In the genomic region with DNA sequence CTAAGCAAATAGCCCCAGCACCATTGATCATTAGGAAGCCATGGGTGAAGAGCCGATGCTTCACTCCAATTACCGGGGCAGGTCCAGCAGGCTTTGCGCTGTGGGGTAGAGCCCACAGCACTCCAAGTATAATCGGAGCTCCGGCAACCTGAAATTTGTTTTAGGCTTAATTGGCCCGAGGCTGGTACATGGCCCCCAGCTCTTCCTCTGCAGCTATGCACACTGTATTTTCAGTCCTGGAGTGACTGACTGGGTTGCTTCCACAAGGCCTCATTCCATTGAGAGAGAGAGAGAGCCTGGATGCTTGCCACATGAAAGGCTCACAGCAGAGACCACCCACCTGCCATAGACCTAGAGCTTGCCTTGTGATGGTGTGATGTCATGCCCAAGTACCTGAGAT, we compare ENCODE assay signal across 13 mouse cellular contexts.
DNase-seq lines count a peak whose midpoint lies in the region; ATAC-seq and TF ChIP-seq lines count a peak whose summit lies in the region.
"Had no signal": no experiment of that assay in that cellular context is flagged by ENCODE, and none has a peak within 500 bp of the region (broad histone marks: within the 10 kb centered on the region; RNA-seq: fewer than 3 reads in every experiment).

No protein-coding gene starts in this region.

- H3K9ac ChIP-seq in lung, embryonic 14.5 days = no peak overlapping the region
- H3K9ac ChIP-seq in forebrain, embryonic 15.5 days (replicated peaks) = no peak overlapping the region
- H3K9ac ChIP-seq in heart, embryonic 12.5 days = no peak overlapping the region
- H3K9ac ChIP-seq: embryonic facial prominence, embryonic 12.5 days; liver, embryonic 15.5 days had no signal

- ATAC-seq in lung, embryonic 14.5 days (ENCODE audit: insufficient read depth) = no peak
- ATAC-seq in forebrain, embryonic 15.5 days (replicated peaks) = peak; percentile 69
- ATAC-seq in heart, embryonic 12.5 days (ENCODE audit: insufficient number of reproducible peaks, low FRiP score) = no peak
- ATAC-seq: Patski had no signal

- H3K4me1 ChIP-seq in lung, embryonic 14.5 days (ENCODE audit: insufficient read depth) = peaks cover 9% of the 10 kb centered on the region; the same call in 1 of the 2 replicates
- no peaks in the 10 kb centered on the region for H3K4me1 ChIP-seq in lung, adult 2 months (ENCODE audit: control insufficient read depth, insufficient read depth, low read length)
- peaks cover 17% of the 10 kb centered on the region for H3K4me1 ChIP-seq in forebrain, embryonic 15.5 days
- no peaks in the 10 kb centered on the region for H3K4me1 ChIP-seq in heart, embryonic 10.5 days
- H3K4me1 ChIP-seq in heart, embryonic 12.5 days (replicated peaks) = 0 out of 2 replicates have a peak, but pooled peaks cover 3% of the 10 kb centered on the region
- H3K4me1 ChIP-seq: liver, embryonic 15.5 days had no signal

- H3K27ac ChIP-seq in lung, embryonic 14.5 days (ENCODE audit: low read depth) = no peak overlapping the region
- H3K27ac ChIP-seq in forebrain, embryonic 15.5 days (replicated peaks) = no peak overlapping the region
- H3K27ac ChIP-seq in heart, embryonic 10.5 days = no peak overlapping the region
- no peak overlapping the region for H3K27ac ChIP-seq in heart, embryonic 12.5 days (ENCODE audit: poor library complexity, severe bottlenecking)
- H3K27ac ChIP-seq: embryonic facial prominence, embryonic 12.5 days; liver, embryonic 15.5 days had no signal

- no peaks in the 10 kb centered on the region for H3K9me3 ChIP-seq in lung, embryonic 14.5 days (ENCODE audit: low read depth, low read length)
- no peaks in the 10 kb centered on the region for H3K9me3 ChIP-seq in forebrain, embryonic 15.5 days
- H3K9me3 ChIP-seq in heart, embryonic 10.5 days = no peaks in the 10 kb centered on the region
- H3K9me3 ChIP-seq in heart, embryonic 12.5 days (replicated peaks) = peaks cover 6% of the 10 kb centered on the region; the same call in 1 of the 2 replicates
- H3K9me3 ChIP-seq: embryonic facial prominence, embryonic 12.5 days; liver, embryonic 15.5 days had no signal

- no peak overlapping the region for H3K4me3 ChIP-seq in lung, embryonic 14.5 days (ENCODE audit: low read depth, low read length)
- no peak overlapping the region for H3K4me3 ChIP-seq in lung, adult 2 months (replicated peaks; ENCODE audit: extremely low read depth, low read depth, low read length)
- no peak overlapping the region for H3K4me3 ChIP-seq in forebrain, embryonic 15.5 days
- no peak overlapping the region for H3K4me3 ChIP-seq in myocyte
- no peak overlapping the region for H3K4me3 ChIP-seq in heart, embryonic 10.5 days
- H3K4me3 ChIP-seq in heart, embryonic 12.5 days = no peak overlapping the region
- H3K4me3 ChIP-seq: embryonic facial prominence, embryonic 12.5 days; liver, embryonic 15.5 days had no signal

- H3K4me2 ChIP-seq in lung, embryonic 14.5 days = no peak overlapping the region
- H3K4me2 ChIP-seq in forebrain, embryonic 15.5 days (replicated peaks) = peak overlapping the region; percentile 29
- H3K4me2 ChIP-seq in myocyte (ENCODE audit: low read depth) = peak overlapping the region; percentile 77
- H3K4me2 ChIP-seq in heart, embryonic 12.5 days = no peak overlapping the region
- H3K4me2 ChIP-seq: embryonic facial prominence, embryonic 12.5 days; liver, embryonic 15.5 days had no signal

- no peak for TF ChIP-seq CTCF in lung, embryonic 14.5 days (IDR thresholded peaks at IDR 0.05; ENCODE audit: low read depth)
- no peak for TF ChIP-seq CTCF in lung, adult 2 months (IDR thresholded peaks at IDR 0.05; ENCODE audit: insufficient read depth, low read length)

- peak; percentile 13 for DNase-seq in embryo, embryonic 11 days
- no peak for DNase-seq in embryo, embryonic 10 days (ENCODE audit: low spot score)
- DNase-seq in lung, embryonic 14.5 days = peak; percentile 9
- no peak for DNase-seq in lung, adult 2 months
- no peak for DNase-seq in heart, embryonic 10.5 days (ENCODE audit: low spot score)
- DNase-seq: gastrocnemius, postnatal 36 days; thymus, postnatal 36 days had no signal

- no peaks in the 10 kb centered on the region for H3K79me2 ChIP-seq in myocyte (ENCODE audit: control insufficient read depth, insufficient read depth)

- H3K36me3 ChIP-seq in lung, embryonic 14.5 days (ENCODE audit: insufficient read depth) = no peaks in the 10 kb centered on the region
- no peaks in the 10 kb centered on the region for H3K36me3 ChIP-seq in forebrain, embryonic 15.5 days
- H3K36me3 ChIP-seq in myocyte (ENCODE audit: control insufficient read depth, insufficient read depth) = no peaks in the 10 kb centered on the region
- H3K36me3 ChIP-seq in heart, embryonic 10.5 days = no peaks in the 10 kb centered on the region
- no peaks in the 10 kb centered on the region for H3K36me3 ChIP-seq in heart, embryonic 12.5 days
- H3K36me3 ChIP-seq: embryonic facial prominence, embryonic 12.5 days; liver, embryonic 15.5 days had no signal

- H3K27me3 ChIP-seq in lung, embryonic 14.5 days (ENCODE audit: insufficient read depth, low read length) = no peaks in the 10 kb centered on the region
- H3K27me3 ChIP-seq in forebrain, embryonic 15.5 days = no peaks in the 10 kb centered on the region
- no peaks in the 10 kb centered on the region for H3K27me3 ChIP-seq in myocyte (ENCODE audit: control insufficient read depth, insufficient read depth, insufficient read length)
- H3K27me3 ChIP-seq in heart, embryonic 10.5 days (ENCODE audit: insufficient read depth, poor library complexity, severe bottlenecking) = peaks cover 41% of the 10 kb centered on the region
- peaks cover 37% of the 10 kb centered on the region for H3K27me3 ChIP-seq in heart, embryonic 12.5 days (replicated peaks)
- H3K27me3 ChIP-seq: liver, embryonic 15.5 days had no signal

- TF ChIP-seq POLR2A in lung, adult 2 months (IDR thresholded peaks at IDR 0.05; ENCODE audit: borderline replicate concordance, extremely low read depth, low read depth, low read length) = no peak
- no peak for TF ChIP-seq POLR2A in myocyte (IDR thresholded peaks at IDR 0.05; ENCODE audit: insufficient read length, low read depth)

- H3ac ChIP-seq in myocyte (ENCODE audit: control insufficient read depth, insufficient read length) = no peak overlapping the region

- 52% methylated on average over 6 of the region's 6 CpGs for WGBS in lung, embryonic 14.5 days
- 74% methylated on average over 6 of the region's 6 CpGs for WGBS in lung, adult 2 months
- 6% methylated on average over 6 of the region's 6 CpGs for WGBS in forebrain, embryonic 15.5 days
- 79% methylated on average over 6 of the region's 6 CpGs for WGBS in heart, embryonic 10.5 days
- 82% methylated on average over 6 of the region's 6 CpGs for WGBS in heart, embryonic 12.5 days

TF ChIP-seq in myocyte, 11 proteins besides CTCF, POLR2A, EP300 and RAD21:
- TF ChIP-seq MYOD1 (IDR thresholded peaks at IDR 0.05; ENCODE audit: control insufficient read depth in 1 of 3, insufficient read length in 2 of 3, low read depth in 2 of 3) = no peak
- TF ChIP-seq E2F4 (IDR thresholded peaks at IDR 0.05; ENCODE audit: insufficient read depth) = no peak
- TF ChIP-seq REST (IDR thresholded peaks at IDR 0.05; ENCODE audit: insufficient read depth, insufficient read length) = no peak
- TF ChIP-seq USF1 (IDR thresholded peaks at IDR 0.05; ENCODE audit: low read depth) = no peak
- TF ChIP-seq TCF12 (IDR thresholded peaks at IDR 0.05; ENCODE audit: insufficient read depth, poor library complexity, severe bottlenecking) = no peak
- TF ChIP-seq MYOG (IDR thresholded peaks at IDR 0.05; ENCODE audit: control insufficient read depth in 1 of 3, insufficient read depth in 1 of 3, insufficient read length in 2 of 3, low read depth in 2 of 3) = no peak
- TF ChIP-seq POLR2AphosphoS2 (IDR thresholded peaks at IDR 0.05; ENCODE audit: insufficient read length, low read depth) = no peak
- no peak for TF ChIP-seq TCF3 (IDR thresholded peaks at IDR 0.05; ENCODE audit: insufficient read length, low read depth)
- no peak for TF ChIP-seq CEBPB (IDR thresholded peaks at IDR 0.05; ENCODE audit: insufficient read depth, poor library complexity, severe bottlenecking)
- no peak for TF ChIP-seq MAX (IDR thresholded peaks at IDR 0.05; ENCODE audit: low read depth)
- TF ChIP-seq SRF (IDR thresholded peaks at IDR 0.05; ENCODE audit: control insufficient read depth, insufficient read length, low read depth) = no peak
TF ChIP-seq in myocyte: peak in this region for 0.

Comparison
In these comparisons a context has a peak if more than half of its experiments do, and no peak if none do; other contexts are left out.
1. DNase-seq: peak in embryo, embryonic 11 days (single experiment) and lung, embryonic 14.5 days (single experiment); none in embryo, embryonic 10 days (single experiment), lung, adult 2 months (single experiment) and heart, embryonic 10.5 days (single experiment).
2. H3K4me2 ChIP-seq: peak in forebrain, embryonic 15.5 days (single experiment) and myocyte (single experiment); none in lung, embryonic 14.5 days (single experiment) and heart, embryonic 12.5 days (single experiment).